Mouse (Mus musculus) layer of hippocampus, postnatal 10 days (tissue): ENCODE data around the gene Churc1. TPM values are rescaled to one million over a fixed set of nuclear protein-coding genes. Genes with fewer than 3 reads are reported as not detected.

Experiments used
- DNase-seq, 2 experiments: peaks; one replicate each; pipeline ENCODE4 v3.0.0; 2021; ENCODE audit warnings: low spot score in 2 of 2
- long read RNA-seq: library from polyadenylated mRNA; stranded (forward); transcript quantifications from one replicate; pipeline ENCODE4 v2.0.0, GENCODE M21; 2023
- total RNA-seq, 2 experiments: library from RNA; stranded (reverse); gene quantifications; 2 replicates each; pipeline ENCODE4 v1.2.3; 2021

The Churc1 gene
- total RNA-seq: 10 to 100 TPM; 45.2 to 49.4 TPM
- long read RNA-seq, transcript Churc1-201 (4 exons, 676 nt): major isoform, 33 of 36 reads
- long read RNA-seq, partial matches to known transcripts: 0 of 36 reads
- long read RNA-seq, other reads (novel, unspliced or antisense): 1 of 36 reads

DNA sequence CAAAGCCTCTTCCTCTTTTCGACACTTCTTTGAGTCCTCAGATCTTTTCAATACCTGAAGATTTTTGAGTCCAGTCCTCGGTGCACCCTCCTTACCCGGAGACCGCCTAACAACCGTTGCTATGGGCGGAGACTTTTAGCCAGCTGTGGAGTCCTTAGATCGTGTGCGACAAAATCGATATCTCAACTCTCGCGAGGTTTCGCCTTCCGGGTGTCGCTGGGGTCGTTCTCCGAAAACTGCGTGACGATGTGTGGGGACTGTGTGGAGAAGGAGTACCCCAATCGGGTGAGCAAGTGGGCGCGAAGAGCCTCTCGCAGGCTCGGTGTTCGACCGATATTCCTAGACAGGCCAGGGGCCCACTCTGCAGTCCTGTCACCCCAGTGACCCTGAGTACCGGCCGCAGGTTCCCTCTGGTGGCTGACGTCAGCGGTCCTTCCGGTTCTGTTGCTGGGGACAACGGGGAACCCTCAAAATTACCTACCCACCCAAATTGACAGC, at the start of gene Churc1, which contains the start of gene Fntb:
Churc1 (plus strand) TSS at position 185 of the 498 bp plus-strand sequence.
Fntb (plus strand) TSS at position 236 of the 498 bp plus-strand sequence.
- peak; percentile 84 to 86 for DNase-seq

- DNase-seq: no peak
Observed at GRCm38 (mm10) chr12:76718384-76718783, 47.0 kb upstream of the Churc1 start.

GRCm38 (mm10) chr12:76720572-76720971, 44.8 kb upstream of the Churc1 start:
- DNase-seq: no peak

- DNase-seq: no peak
Observed at GRCm38 (mm10) chr12:76722026-76722425, 43.3 kb upstream of the Churc1 start.

- no peak for DNase-seq
Observed at GRCm38 (mm10) chr12:76727955-76728354, 37.4 kb upstream of the Churc1 start.

DNA sequence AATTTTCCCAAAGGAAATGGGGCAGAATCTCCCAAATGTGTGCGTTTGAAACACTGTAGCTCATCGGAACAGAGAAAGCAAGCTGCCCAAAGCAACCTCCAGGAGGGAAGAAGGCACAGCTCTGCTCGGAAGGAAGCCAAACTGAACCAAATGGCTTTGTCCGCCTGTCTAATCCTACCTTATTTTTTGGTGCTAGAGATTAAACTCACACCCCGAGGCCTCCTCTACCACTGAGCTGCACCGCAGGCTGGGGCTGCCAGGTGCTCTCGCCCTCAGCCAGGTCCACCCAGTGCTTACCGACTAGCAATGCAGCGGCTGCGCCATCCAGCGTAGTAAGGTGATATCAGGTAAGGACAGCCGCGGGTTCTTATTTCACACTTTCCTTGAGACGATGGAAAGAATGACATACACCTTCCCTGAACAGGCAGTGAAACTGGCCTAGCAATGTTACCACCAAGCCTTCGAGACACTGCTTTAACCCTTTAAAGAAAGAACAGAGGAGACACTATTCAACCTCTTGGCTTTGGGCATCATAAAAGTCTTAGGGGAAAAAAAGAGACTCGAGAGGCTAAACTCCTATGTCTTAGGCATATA, 14.4 kb upstream of the Churc1 start:
- DNase-seq: no peak

DNA sequence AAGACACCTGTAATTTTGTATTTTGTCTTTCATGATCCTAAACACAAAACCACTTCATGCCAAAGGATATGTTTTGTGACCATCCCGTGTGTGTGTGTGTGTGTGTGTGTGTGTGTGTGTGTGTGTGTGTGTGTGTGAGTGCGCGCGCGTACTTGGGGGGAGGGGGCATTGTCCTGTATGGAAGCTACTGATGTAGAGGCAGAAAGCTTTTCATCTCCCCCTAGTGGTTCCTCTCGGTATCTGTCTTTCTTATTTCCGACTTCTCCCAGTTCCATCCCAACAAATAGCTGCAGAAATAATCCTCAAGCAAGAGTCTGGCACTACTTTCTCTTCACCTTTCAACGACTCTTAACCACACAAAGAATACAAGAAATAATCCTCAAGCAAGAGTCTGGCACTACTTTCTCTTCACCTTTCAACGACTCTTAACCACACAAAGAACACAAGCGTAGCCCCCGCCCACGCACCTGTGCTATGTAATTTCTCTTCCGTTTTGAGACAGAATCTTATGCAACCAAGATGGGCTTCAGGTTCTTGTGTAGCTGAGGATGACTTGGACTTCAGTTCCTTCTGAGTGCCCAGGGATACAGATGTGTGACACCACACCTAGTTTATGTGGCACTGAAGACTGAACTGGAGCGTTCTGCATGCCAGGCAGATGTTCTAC, 12.6 kb upstream of the Churc1 start:
- peak; percentile 19 to 37 for DNase-seq

DNA sequence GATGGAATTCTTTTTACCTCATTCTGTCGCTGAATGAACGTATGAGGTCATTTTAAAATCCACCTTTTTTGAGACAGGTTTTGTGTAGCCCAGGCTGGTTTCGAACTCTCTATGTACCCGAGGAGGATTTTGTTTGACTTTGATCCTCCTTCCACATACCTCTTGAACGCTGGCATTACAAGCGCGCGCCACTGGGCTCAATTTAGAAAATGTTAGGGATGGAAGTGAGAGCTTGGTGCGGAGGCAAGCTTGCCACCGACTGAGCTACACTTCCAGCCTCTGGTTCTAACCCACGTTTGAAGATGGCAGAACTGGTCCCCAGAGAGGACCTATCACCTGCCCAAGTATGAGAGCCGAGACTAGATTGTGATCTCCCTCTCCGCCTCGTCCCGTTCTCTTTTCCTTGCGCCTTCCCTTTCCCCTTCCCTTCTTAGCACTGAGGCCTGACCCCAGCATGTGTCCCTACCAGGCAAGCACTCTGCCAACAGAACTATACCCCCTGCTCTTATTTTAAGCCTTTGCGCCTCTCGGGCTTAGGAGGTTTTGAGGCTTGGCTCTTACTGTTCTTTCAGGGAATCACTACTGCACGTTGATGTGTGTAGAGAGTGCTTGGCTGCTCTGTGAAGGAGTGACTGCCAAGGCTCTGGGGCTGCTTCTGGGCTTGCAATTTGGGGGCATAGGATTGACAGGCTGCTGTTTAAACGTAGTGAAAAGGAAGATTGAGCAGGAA, 728 bp downstream of the Churc1 start:
- DNase-seq: peak; percentile 30 to 37

DNA sequence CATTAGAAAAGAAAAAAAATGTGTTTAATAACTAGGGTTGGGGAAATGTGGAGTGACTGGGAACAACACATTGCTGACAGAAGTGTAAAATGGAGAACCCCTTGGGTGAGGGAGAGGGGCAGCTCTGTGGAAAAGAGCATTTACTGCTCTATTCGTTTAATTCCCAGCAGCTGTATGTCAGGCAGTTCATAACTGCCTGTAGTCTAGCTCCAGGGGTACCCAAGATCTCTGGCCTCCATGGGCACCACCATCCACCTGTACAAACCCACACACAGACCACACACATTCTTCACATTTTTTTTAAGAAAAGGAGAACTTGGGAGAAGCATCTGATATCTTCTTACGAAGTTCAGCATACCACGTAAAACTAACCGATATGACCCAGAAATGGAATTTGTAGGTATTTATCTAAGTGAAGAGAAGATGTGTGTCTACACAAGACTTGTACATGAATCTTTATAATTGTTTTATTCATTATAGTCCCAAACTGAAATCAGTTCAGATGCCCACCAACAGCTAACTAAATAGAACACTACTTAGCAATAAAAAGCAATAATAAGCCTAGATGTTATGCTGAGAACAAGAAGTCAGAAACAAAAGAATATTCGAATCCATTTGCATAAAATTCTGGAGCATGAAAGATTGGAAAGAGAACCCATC, 5.6 kb downstream of the Churc1 start:
- DNase-seq: no peak

- no peak for DNase-seq
Observed at GRCm38 (mm10) chr12:76771540-76771939, 6.2 kb downstream of the Churc1 start.

GRCm38 (mm10) chr12:76774652-76775051, 9.3 kb downstream of the Churc1 start:
- no peak for DNase-seq

DNA sequence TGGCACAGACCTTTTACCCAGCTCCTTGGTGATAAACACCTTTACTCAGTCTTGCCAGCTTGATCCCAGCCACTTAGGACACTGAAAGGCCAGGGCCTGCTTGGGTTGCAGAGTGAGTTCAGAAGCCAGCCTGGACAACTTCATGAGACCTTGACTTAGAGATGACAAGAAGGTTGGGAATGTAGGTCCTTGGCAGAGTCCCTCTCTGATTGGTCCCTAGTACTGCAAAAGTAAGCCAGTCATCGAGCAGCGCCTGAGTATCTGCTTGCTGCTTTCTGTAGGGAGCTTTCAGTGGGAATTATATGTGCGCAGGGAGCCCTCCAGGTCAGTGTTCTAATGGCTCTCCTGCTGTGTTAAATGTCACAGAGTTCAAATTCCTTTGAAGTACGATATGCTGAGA, 9.8 kb downstream of the Churc1 start:
- DNase-seq: no peak

GRCm38 (mm10) chr12:76776898-76777297, 11.6 kb downstream of the Churc1 start:
- no peak for DNase-seq

- DNase-seq: no peak
Observed at GRCm38 (mm10) chr12:76777845-76778244, 12.5 kb downstream of the Churc1 start.

GRCm38 (mm10) chr12:76778305-76779083, 13.2 kb downstream of the Churc1 start:
- DNase-seq: no peak

- no peak for DNase-seq
Observed at GRCm38 (mm10) chr12:76779951-76780350, 14.6 kb downstream of the Churc1 start.

GRCm38 (mm10) chr12:76780639-76781468, 15.5 kb downstream of the Churc1 start:
- DNase-seq: peak; percentile 34 to 44

GRCm38 (mm10) chr12:76784056-76784619, 18.8 kb downstream of the Churc1 start:
- no peak for DNase-seq

- DNase-seq: no peak
Observed at GRCm38 (mm10) chr12:76790446-76791084, 25.2 kb downstream of the Churc1 start.
